Mouse (Mus musculus): ENCODE results near the gene Afg3l1. TPM values are rescaled to one million over a fixed set of nuclear protein-coding genes. Genes with fewer than 3 reads are reported as not detected.
A peak's percentile ranks its signal among the peaks of the same experiment; 100 is the strongest.
"Not testable (repeated sequence)": the region's sequence is repeated elsewhere in the genome, so short reads cannot be mapped to it uniquely, and the experiment has no call there.

Afg3l1 gene
- polyA plus RNA-seq (2012; rRNA removed), result 31.8 and 35.3 TPM in 2 replicates

GRCm38 (mm10) chr8:123477737-123478258, at the start of gene Afg3l1:
TSS of gene Afg3l1 (plus strand) at chr8:123477903.
- DNase-seq (ENCODE audit: low read depth), result peak; percentile 95

GRCm38 (mm10) chr8:123428343-123428893, 49.3 kb upstream of the Afg3l1 start:
- no peak for DNase-seq (ENCODE audit: low read depth)
- TF ChIP-seq POLR2A (IDR thresholded peaks at IDR 0.05; ENCODE audit: borderline replicate concordance, extremely low read depth, insufficient read depth, insufficient read length, poor library complexity, severe bottlenecking) (no peak), CTCF (IDR thresholded peaks at IDR 0.05; ENCODE audit: borderline replicate concordance, extremely low read depth, insufficient read depth, insufficient read length) (no peak)

More at GRCm38 (mm10) chr8:123477737-123478258, at the start of gene Afg3l1:
- peak; percentile 91 for TF ChIP-seq POLR2A (IDR thresholded peaks at IDR 0.05; ENCODE audit: borderline replicate concordance, extremely low read depth, insufficient read depth, insufficient read length, poor library complexity, severe bottlenecking)
- TF ChIP-seq CTCF (IDR thresholded peaks at IDR 0.05; ENCODE audit: borderline replicate concordance, extremely low read depth, insufficient read depth, insufficient read length), result no peak

GRCm38 (mm10) chr8:123428939-123429721, 48.6 kb upstream of the Afg3l1 start:
- no peak for DNase-seq (ENCODE audit: low read depth)
- TF ChIP-seq CTCF (IDR thresholded peaks at IDR 0.05; ENCODE audit: borderline replicate concordance, extremely low read depth, insufficient read depth, insufficient read length) (no peak), POLR2A (IDR thresholded peaks at IDR 0.05; ENCODE audit: borderline replicate concordance, extremely low read depth, insufficient read depth, insufficient read length, poor library complexity, severe bottlenecking) (no peak)

- DNase-seq (ENCODE audit: low read depth), result not testable (repeated sequence)
Observed at GRCm38 (mm10) chr8:123429722-123430013, 48.0 kb upstream of the Afg3l1 start.

- not testable (repeated sequence) for DNase-seq (ENCODE audit: low read depth)
Observed at GRCm38 (mm10) chr8:123430936-123431335, 46.8 kb upstream of the Afg3l1 start.

GRCm38 (mm10) chr8:123431616-123432365, 45.9 kb upstream of the Afg3l1 start:
- DNase-seq (ENCODE audit: low read depth), result no peak
- TF ChIP-seq POLR2A (IDR thresholded peaks at IDR 0.05; ENCODE audit: borderline replicate concordance, extremely low read depth, insufficient read depth, insufficient read length, poor library complexity, severe bottlenecking) (no peak), CTCF (IDR thresholded peaks at IDR 0.05; ENCODE audit: borderline replicate concordance, extremely low read depth, insufficient read depth, insufficient read length) (no peak)

GRCm38 (mm10) chr8:123432381-123432780, 45.3 kb upstream of the Afg3l1 start:
- no peak for DNase-seq (ENCODE audit: low read depth)
- no peak for TF ChIP-seq POLR2A (IDR thresholded peaks at IDR 0.05; ENCODE audit: borderline replicate concordance, extremely low read depth, insufficient read depth, insufficient read length, poor library complexity, severe bottlenecking)
- TF ChIP-seq CTCF (IDR thresholded peaks at IDR 0.05; ENCODE audit: borderline replicate concordance, extremely low read depth, insufficient read depth, insufficient read length), result no peak

- DNase-seq (ENCODE audit: low read depth), result not testable (repeated sequence)
Observed at GRCm38 (mm10) chr8:123433241-123433974, 44.3 kb upstream of the Afg3l1 start.

GRCm38 (mm10) chr8:123441788-123442187, 35.9 kb upstream of the Afg3l1 start:
- TF ChIP-seq CTCF (IDR thresholded peaks at IDR 0.05; ENCODE audit: borderline replicate concordance, extremely low read depth, insufficient read depth, insufficient read length), result no peak
- no peak for TF ChIP-seq POLR2A (IDR thresholded peaks at IDR 0.05; ENCODE audit: borderline replicate concordance, extremely low read depth, insufficient read depth, insufficient read length, poor library complexity, severe bottlenecking)
- DNase-seq (ENCODE audit: low read depth), result no peak

- TF ChIP-seq POLR2A (IDR thresholded peaks at IDR 0.05; ENCODE audit: borderline replicate concordance, extremely low read depth, insufficient read depth, insufficient read length, poor library complexity, severe bottlenecking), result no peak
- no peak for TF ChIP-seq CTCF (IDR thresholded peaks at IDR 0.05; ENCODE audit: borderline replicate concordance, extremely low read depth, insufficient read depth, insufficient read length)
- DNase-seq (ENCODE audit: low read depth), result no peak
Observed at GRCm38 (mm10) chr8:123442351-123442750, 35.4 kb upstream of the Afg3l1 start.

GRCm38 (mm10) chr8:123442871-123443575, 34.7 kb upstream of the Afg3l1 start:
- DNase-seq (ENCODE audit: low read depth), result peak; percentile 96
- peak; percentile 10; the same call in 1 of the 2 replicates for TF ChIP-seq POLR2A (IDR thresholded peaks at IDR 0.05; ENCODE audit: borderline replicate concordance, extremely low read depth, insufficient read depth, insufficient read length, poor library complexity, severe bottlenecking)
- peak; percentile 67 for TF ChIP-seq CTCF (IDR thresholded peaks at IDR 0.05; ENCODE audit: borderline replicate concordance, extremely low read depth, insufficient read depth, insufficient read length)

Data from brain, embryonic 14.5 days (tissue).